Mouse (Mus musculus) brain, embryonic 14.5 days (tissue): ENCODE results near the gene Gpr3.

Source experiments
- CTCF ChIP-seq: fragments of 200-500 bp; IDR thresholded peaks from 2 replicates; pipeline ENCODE4 v1.5.1; 2012; ENCODE audit warnings: inconsistent platforms, mild to moderate bottlenecking, moderate library complexity, borderline replicate concordance; ENCODE audit not compliant: insufficient read depth, insufficient read length; ENCODE audit errors: extremely low read depth
- POLR2A ChIP-seq: fragments of 200-500 bp; IDR thresholded peaks from 2 replicates; pipeline ENCODE4 v1.6.1; 2012; ENCODE audit warnings: mild to moderate bottlenecking, inconsistent platforms, borderline replicate concordance; ENCODE audit not compliant: poor library complexity, insufficient read depth, insufficient read length, severe bottlenecking; ENCODE audit errors: extremely low read depth

- TF ChIP-seq POLR2A (no peak), CTCF (no peak)
Measured at GRCm38 (mm10) chr4:133204379-133204778, 8.0 kb downstream of the Gpr3 start.
